Mouse (Mus musculus): ENCODE measurements around the gene Gm28305. TPM values are rescaled to one million over a fixed set of nuclear protein-coding genes. Genes with fewer than 3 reads are reported as not detected.

Gene Gm28305
- polyA plus RNA-seq, 2 experiments from 2014 or later = 1.5 TPM; not detected in 1

GRCm38 (mm10) chr9:104070863-104071604 is 30.6 kb downstream of the Gm28305 start:
- ATAC-seq = no peak

GRCm38 (mm10) chr9:104075808-104076207 is 35.3 kb downstream of the Gm28305 start:
- ATAC-seq = no peak

DNA sequence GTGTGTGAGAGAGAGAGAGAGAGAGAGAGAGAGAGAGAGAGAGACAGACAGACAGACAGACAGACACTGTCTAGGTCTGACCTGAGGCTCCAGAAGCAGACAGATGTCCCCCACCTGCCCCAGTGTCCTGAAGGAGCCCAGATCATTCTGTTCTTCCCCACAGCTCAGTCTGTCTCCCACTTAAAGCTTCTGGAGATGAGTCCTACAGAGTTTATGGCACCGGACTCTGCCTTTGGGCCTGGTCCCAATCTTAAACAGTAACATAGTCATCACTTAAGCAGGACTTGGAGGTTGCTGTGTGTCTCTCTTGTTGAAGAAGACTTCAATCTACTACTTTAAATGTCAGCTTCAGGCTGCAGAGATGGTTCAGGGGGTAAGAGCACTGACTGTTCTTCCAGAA is 38.3 kb downstream of the Gm28305 start:
- no peak for ATAC-seq

DNA sequence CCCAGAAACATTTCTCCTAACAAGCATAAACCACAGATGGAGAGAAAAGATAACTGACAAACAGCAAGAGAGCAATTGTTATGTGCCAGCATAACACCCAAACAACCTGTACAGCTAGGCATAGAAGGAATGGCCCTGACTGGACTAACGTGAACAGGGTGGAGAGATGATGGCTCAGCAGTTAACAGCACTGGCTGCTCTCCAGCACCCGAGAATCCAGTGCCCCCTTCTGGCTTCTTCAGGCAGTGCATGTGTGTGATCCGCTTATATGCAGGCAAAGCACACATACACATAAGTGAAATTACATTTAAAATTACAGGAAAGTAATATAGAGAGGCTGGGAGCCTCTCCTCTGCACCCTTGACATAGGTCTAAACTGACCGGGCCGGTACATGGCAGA is 38.9 kb downstream of the Gm28305 start:
- no peak for ATAC-seq

DNA sequence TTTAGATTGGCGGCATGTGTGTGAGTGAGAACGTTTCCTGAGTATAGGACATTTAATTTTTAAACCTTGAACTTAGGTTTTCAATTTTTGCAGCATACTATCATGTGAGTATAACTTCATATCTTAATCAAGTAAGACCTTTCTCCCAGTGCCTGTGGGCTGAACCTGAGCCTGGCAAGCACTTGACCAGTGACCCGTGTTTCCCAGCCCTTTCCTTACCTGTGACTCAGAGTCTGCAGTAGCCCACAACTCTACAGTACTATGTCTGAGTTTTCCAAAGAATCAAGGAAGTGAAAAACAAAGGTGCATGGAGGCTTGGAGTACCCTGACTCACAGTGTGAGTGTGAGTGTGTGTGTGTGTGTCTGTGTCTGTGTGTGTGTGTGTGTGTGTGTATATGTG is 39.6 kb downstream of the Gm28305 start:
- ATAC-seq = no peak

DNA sequence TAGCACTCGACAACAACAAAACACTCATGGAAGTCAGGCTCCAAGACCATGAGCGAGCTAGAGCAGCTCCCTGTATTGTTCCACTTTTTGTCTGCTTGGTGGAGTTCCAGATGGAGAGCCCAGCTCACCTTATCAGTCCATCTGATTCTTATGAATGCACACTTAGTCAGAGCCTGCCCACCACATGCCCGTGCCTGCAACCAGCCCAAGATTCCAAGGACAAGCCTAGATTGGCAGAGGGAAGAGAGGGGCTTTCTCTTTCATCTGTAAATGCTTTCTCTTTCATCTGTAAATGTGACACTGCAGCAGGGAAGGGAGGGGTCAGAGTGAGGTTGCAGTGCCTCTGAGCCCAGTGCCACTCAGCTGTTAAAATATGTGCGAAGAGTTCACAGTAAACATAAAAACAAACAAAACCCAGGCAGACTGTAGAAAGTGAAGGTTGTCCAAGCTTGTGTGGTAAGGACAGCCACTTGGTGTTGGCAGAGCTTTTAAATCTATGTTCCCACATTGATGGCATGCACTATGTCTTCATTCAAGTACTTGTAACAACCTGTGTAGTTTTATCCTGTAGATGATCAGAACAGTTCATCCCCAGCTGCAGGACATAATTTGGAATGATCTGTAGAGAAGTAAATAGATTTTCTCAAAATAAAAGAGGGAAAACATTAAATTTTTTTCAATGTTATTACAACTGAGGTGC is 45.4 kb downstream of the Gm28305 start:
- ATAC-seq = no peak

- no peak for ATAC-seq
These were observed 48.1 kb downstream of the Gm28305 start for GRCm38 (mm10) chr9:104088555-104088954.

DNA sequence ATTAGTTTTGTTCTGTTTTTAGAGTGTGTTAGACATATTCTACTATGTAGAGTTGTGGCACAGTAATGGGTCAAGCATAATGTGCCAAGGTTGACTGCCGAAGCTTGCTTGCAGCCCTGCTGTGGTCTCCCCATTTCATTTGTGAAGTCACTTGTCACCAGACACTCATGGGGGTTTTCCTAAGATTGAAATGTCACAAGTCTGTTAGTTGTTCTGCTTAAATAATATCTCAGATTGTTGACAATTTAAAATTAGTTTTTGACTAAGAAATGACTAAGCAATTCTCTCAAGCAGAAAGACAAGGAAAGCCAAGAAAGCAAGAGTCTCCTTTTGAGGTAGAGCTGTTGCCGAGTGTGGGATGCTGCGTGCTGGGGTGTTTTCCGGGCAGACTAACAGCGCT is 52.5 kb downstream of the Gm28305 start:
- no peak for ATAC-seq

DNA sequence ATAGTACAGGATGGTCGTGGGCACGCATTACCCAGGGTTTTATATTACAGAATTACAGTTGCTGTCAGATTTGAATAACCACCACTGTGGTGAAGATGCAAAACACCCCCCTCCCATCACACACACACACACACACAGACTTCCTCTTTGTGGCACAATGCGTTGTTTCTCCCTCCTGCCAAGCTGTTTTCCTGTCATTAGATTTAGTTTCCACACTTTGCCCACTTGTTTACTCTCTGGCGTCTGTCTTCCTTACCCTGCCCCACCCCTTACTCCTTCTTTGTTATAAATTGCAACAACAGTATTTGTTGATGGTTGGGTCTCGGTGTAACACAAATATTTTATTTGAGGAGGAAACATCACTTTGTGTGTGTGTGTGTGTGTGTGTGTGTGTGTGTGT is 57.8 kb downstream of the Gm28305 start:
- no peak for ATAC-seq

DNA sequence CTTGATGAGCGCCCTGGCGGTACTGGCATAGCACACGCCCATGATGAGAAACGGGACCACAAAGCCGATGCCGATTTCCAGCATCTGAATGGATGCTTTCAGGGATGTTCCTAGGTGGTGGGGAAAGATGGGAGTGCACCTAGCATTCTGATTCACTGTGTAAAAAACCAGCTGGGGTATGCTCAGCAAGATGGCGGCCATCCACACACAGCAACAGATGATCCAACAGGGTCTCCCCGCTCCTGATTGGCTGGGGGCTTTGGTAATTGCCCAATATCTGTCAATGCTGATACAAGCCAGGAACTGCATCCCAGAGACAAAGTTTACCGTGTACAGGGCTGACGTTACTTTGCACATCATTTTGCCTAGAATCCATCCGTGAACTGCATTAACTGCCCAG is 58.6 kb downstream of the Gm28305 start:
- no peak for ATAC-seq

DNA sequence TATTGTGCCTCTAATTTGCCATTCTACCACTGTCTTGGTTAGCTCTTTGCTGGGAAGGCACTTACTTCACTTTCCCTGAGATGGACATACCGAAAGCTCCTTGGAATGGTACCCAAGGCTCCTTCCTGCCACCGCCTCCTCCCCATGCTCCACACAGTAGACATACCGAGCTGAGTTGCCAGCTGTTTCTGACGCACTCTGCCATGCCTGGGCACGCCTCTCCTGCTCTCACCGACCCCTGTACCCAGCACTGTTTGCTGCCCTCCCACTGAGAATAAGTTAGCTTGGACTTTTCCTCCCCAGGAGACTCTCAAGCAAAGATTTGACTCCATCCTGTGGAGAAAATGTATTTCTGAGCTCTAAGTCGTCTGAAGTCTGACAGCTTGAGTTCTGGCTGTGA is 60.4 kb downstream of the Gm28305 start:
- no peak for ATAC-seq

DNA sequence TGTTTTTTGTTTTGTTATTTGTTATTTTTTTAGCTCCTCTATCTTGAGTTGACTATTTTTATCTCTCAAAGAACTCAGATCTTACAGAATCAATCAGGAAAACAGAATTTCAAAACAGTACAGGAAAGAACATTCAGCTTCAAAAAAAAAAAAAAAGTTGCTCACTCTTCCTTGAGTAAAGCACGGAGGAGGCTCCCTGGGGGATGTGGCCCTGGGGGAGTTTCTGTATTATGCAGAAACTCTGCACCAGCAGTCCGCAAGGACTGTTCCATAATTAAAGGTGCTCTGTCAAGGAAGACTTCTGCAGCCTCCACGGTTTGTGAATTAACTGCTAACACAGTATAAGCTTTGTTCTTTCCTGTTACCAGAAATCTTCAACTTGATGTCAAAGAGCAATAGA is 61.0 kb downstream of the Gm28305 start:
- no peak for ATAC-seq

DNA sequence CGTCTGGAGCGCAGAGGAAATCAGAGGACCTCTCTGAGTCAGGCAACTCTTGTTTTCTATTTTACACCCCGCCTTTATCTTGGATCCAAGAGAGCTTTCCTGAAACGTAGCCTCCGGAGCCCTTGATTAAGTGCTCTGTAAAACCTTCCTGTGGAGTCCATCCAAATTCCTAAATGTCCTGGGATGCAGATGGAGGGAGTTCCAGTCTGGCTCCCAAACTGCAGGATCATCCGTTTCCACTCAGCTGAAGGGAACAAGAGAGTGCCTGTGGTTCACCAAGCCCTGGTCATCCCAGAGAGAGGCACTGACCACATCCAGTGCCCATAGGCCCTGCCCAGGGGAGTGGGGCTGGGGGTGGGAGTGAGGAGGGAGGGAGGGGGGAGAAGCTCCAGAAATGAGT is 61.8 kb downstream of the Gm28305 start:
- no peak for ATAC-seq

GRCm38 (mm10) chr9:104102901-104103300 is 62.4 kb downstream of the Gm28305 start:
- ATAC-seq = no peak

DNA sequence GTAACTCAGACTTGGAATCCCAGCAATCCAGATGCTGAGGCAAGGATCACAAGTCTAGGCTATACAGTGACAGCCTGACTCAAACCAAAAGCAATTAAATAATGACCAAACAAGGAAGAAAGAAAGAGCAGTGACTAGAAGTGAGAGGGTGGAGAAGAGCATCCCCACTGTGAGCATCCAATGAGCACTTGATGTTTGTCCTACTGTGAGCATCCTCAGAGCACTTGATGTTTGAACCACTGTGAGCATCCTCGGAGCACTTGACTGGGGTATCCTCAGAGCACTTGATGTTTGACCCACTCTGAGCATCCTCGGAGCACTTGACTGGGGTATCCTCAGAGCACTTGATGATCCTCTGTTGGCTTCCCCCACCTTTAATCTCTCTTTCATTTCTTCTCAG is 64.5 kb downstream of the Gm28305 start:
- ATAC-seq = no peak

- no peak for ATAC-seq
These were observed 66.5 kb downstream of the Gm28305 start for GRCm38 (mm10) chr9:104106930-104107329.

DNA sequence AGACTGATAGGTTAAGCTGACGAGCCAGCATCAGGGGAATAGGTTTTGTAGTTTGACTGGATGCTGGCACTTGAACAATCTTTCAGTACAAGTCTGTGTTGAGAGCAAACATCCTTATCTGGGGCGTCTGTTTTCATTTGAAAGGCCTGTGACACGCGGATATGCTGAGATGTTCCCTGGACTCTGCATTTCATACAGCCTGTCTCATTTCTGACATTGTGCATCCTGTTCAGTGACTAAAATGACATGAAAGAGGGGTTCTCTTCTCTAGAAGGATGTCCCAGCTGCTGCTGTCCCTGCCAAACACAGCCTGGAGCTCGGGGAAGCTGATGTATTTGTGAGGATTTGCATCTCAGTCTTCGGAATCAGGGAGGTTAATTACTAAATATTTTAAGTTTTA is 67.0 kb downstream of the Gm28305 start:
- ATAC-seq = no peak

DNA sequence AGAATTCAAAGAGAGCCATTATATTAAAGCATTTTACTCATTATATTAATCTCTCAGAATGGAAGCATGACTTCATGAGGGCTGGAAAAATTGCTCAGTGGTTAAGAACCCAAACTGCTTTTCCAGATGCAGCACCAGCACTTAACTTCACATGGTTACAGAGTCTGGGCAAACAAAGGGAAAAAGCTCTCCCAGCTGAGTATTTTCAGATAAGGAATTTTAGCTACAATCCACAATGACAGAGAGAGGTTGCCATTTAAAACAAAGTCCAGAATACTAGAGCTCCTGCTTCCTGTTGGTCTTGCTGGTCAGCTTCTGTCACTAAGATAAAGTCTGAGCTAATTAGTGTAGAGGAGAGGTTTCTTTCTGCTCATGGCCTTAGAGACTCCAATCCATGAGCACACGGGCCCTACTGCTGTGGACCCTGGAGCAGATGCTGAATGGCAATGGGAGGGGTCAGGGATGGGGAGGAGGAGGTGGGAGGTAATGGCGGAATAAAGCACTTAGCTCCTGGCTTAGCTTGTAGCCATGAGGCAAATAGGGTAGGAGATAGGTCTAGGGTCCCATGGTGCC is 68.2 kb downstream of the Gm28305 start:
- no peak for ATAC-seq

DNA sequence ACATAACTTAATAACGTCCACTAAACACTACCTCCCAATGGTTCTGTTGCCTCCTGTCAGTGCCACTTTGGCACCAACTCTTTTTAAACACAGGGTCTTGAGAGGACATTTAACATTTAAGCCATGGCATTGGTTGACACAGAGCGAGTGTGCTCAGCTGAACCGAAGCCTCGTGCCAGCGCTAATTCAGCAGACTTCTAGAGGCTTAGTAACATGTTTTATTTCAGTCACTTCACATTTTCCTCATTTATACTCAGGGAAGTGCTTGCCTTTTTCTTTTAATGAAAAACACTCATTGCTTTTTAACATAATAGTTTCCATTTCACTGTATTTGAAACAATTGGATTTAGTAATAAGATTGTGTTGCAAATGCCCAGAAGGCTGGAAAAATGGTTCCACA is 68.7 kb downstream of the Gm28305 start:
- no peak for ATAC-seq

GRCm38 (mm10) chr9:104123101-104123500 is 82.6 kb downstream of the Gm28305 start:
- ATAC-seq = no peak

GRCm38 (mm10) chr9:104123622-104124021 is 83.2 kb downstream of the Gm28305 start:
- ATAC-seq = no peak

Measured in CD4-positive, CD25-positive, alpha-beta regulatory T cell, adult 4 months (primary cell).